8 mouse cellular contexts compared by ENCODE assay signal in the genomic region with DNA sequence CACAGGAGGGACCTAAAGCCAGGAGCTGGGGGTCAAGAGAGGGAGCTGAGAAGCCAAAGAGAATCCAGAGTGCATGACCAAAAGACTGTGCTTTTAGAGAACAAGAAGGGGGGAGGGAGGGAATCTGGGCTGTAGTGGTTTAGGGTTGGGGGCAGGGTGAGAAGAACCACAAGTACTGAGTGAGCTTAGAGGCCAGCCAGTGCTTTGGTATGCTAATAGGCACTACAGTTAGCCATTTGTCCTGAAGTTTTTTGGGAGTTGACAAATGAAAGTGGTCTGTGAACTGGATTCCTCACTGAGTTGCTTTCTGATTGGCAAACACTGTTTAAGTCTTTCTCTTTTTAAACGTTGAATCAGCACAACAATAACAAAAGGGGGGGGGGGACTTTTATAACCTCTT.
DNase-seq lines count a peak whose midpoint lies in the region; ATAC-seq and TF ChIP-seq lines count a peak whose summit lies in the region.

No protein-coding gene starts in this region.

- H3K9me3 ChIP-seq in midbrain, embryonic 14.5 days (ENCODE audit: control insufficient read depth, low read length) = no peaks in the 10 kb centered on the region

- peaks cover 21% of the 10 kb centered on the region for H3K4me1 ChIP-seq in kidney, adult 2 months (ENCODE audit: control insufficient read depth, insufficient read depth, low read length)
- H3K4me1 ChIP-seq in midbrain, embryonic 14.5 days (ENCODE audit: control insufficient read depth, insufficient read depth, low read length) = no peaks in the 10 kb centered on the region
- no peaks in the 10 kb centered on the region for H3K4me1 ChIP-seq in cerebellum, adult 2 months (ENCODE audit: control insufficient read depth, insufficient read depth, low read length)

- H3K27ac ChIP-seq in kidney, adult 2 months (ENCODE audit: insufficient read depth, low read depth, low read length) = peak overlapping the region; percentile 39; the same call in 1 of the 2 replicates
- no peak overlapping the region for H3K27ac ChIP-seq in midbrain, embryonic 14.5 days (replicated peaks; ENCODE audit: low read depth, low read length)
- H3K27ac ChIP-seq in cerebellum, adult 2 months (ENCODE audit: insufficient read depth, low read length) = no peak overlapping the region

- H3K9ac ChIP-seq in midbrain, embryonic 14.5 days (replicated peaks; ENCODE audit: low read length) = no peak overlapping the region

- peak; percentile 46; the same call in 1 of the 2 replicates for ATAC-seq in midbrain, embryonic 14.5 days (ENCODE audit: low FRiP score, low TSS enrichment)

- TF ChIP-seq CTCF in kidney, adult 2 months (conservative IDR thresholded peaks at IDR 0.05; ENCODE audit: insufficient read depth, insufficient read length, low read depth, low read length) = no peak
- TF ChIP-seq CTCF in cerebellum, adult 2 months (IDR thresholded peaks at IDR 0.05; ENCODE audit: borderline replicate concordance, insufficient read depth, low read depth, low read length) = no peak

- H3K36me3 ChIP-seq in kidney, adult 2 months (ENCODE audit: control insufficient read depth, insufficient read depth, low read length) = no peaks in the 10 kb centered on the region
- H3K36me3 ChIP-seq in midbrain, embryonic 14.5 days (ENCODE audit: control insufficient read depth, insufficient read depth, low read length) = no peaks in the 10 kb centered on the region

- no peaks in the 10 kb centered on the region for H3K27me3 ChIP-seq in kidney, adult 2 months (replicated peaks; ENCODE audit: control insufficient read depth, insufficient read depth, low read length)
- H3K27me3 ChIP-seq in midbrain, embryonic 14.5 days (ENCODE audit: control insufficient read depth, insufficient read depth, low read length) = no peaks in the 10 kb centered on the region
- H3K27me3 ChIP-seq in cerebellum, adult 2 months (ENCODE audit: control insufficient read depth, insufficient read depth, low read length) = no peaks in the 10 kb centered on the region

- WGBS in kidney, adult 2 months = 0% methylated on average over 1 of the region's 1 CpGs
- WGBS in midbrain, embryonic 14.5 days = 0% methylated on average over 1 of the region's 1 CpGs
- WGBS in cerebellum, adult 2 months = 3% methylated on average over 1 of the region's 1 CpGs

- H3K4me3 ChIP-seq in kidney, adult 2 months (ENCODE audit: insufficient read depth, low read depth, low read length) = no peak overlapping the region
- H3K4me3 ChIP-seq in midbrain, embryonic 14.5 days (replicated peaks; ENCODE audit: low read depth, low read length) = no peak overlapping the region
- no peak overlapping the region for H3K4me3 ChIP-seq in cerebellum, adult 2 months (replicated peaks; ENCODE audit: insufficient read depth, low read depth, low read length)

- no peak overlapping the region for H3K4me2 ChIP-seq in midbrain, embryonic 14.5 days (ENCODE audit: low read length)

- peak; percentile 32 for DNase-seq in kidney, adult 2 months
- DNase-seq in kidney, postnatal 10 days = no peak
- peak; percentile 66 for DNase-seq in embryo, embryonic 10.5 days (ENCODE audit: low spot score)
- DNase-seq in induced T-regulatory cell, adult 2 months (ENCODE audit: low read depth) = peak; percentile 5
- DNase-seq in midbrain, embryonic 14.5 days = peak; percentile 33
- DNase-seq in cerebellum, adult 2 months = no peak
- DNase-seq in adrenal gland, postnatal 4 days (ENCODE audit: low spot score in 2 of 2) = no peak
- no peak for DNase-seq in adrenal gland, postnatal 25 days

- no peak for TF ChIP-seq POLR2A in kidney, adult 2 months (IDR thresholded peaks at IDR 0.05; ENCODE audit: low read depth, low read length)
- no peak for TF ChIP-seq POLR2A in cerebellum, adult 2 months (IDR thresholded peaks at IDR 0.05; ENCODE audit: borderline replicate concordance, insufficient read depth, low read length)

Comparison
In these comparisons a context has a peak if more than half of its experiments do, and no peak if none do; other contexts are left out.
1. DNase-seq: peak in kidney, adult 2 months (single experiment), embryo, embryonic 10.5 days (single experiment), induced T-regulatory cell, adult 2 months (single experiment) and midbrain, embryonic 14.5 days (single experiment); none in kidney, postnatal 10 days (single experiment), cerebellum, adult 2 months (0 of 2), adrenal gland, postnatal 4 days (0 of 2) and adrenal gland, postnatal 25 days (single experiment).